Mouse (Mus musculus) small intestine, adult 2 months (tissue): ENCODE measurements around the gene Mapkapk3. TPM values are rescaled to one million over a fixed set of nuclear protein-coding genes. Genes with fewer than 3 reads are reported as not detected.

Experiments used
- H3K27ac ChIP-seq: fragments of 200-500 bp; 2 replicates; pipeline ENCODE4 v1.5.1; 2012; ENCODE audit warnings: low read depth, low read length, control low read depth, inconsistent platforms; ENCODE audit not compliant: insufficient read depth
- H3K27me3 ChIP-seq: fragments of 200-500 bp; 2 replicates; pipeline ENCODE4 v1.6.1; 2012; ENCODE audit warnings: mild to moderate bottlenecking, moderate library complexity, low read length, inconsistent platforms; ENCODE audit not compliant: control insufficient read depth, insufficient read depth
- H3K36me3 ChIP-seq: fragments of 200-500 bp; 2 replicates; pipeline ENCODE4 v1.6.1; 2012; ENCODE audit warnings: mild to moderate bottlenecking, low read length, control low read depth, inconsistent platforms; ENCODE audit not compliant: control insufficient read depth, insufficient read depth
- H3K4me1 ChIP-seq: fragments of 200-500 bp; 2 replicates; pipeline ENCODE4 v1.6.1; 2012; ENCODE audit warnings: low read length, inconsistent platforms, mixed read lengths; ENCODE audit not compliant: control insufficient read depth, insufficient read depth, insufficient read length
- H3K4me3 ChIP-seq: fragments of 200-500 bp; 2 replicates; pipeline ENCODE4 v1.5.1; 2012; ENCODE audit warnings: low read depth, mild to moderate bottlenecking, control low read depth, inconsistent platforms, low read length, moderate library complexity
- CTCF ChIP-seq: fragments of 200-500 bp; IDR thresholded peaks from 2 replicates; pipeline ENCODE4 v1.5.1; 2012; ENCODE audit warnings: low read depth, mild to moderate bottlenecking, control low read depth, inconsistent platforms, low read length, moderate library complexity, mixed read lengths; ENCODE audit not compliant: insufficient replicate concordance, insufficient read length; ENCODE audit errors: extremely low read depth
- POLR2A ChIP-seq: fragments of 200-500 bp; IDR thresholded peaks from 2 replicates; pipeline ENCODE4 v1.6.1; 2012; ENCODE audit warnings: low read depth, mild to moderate bottlenecking, control low read depth, inconsistent platforms, low read length, moderate library complexity
- WGBS: fragments of 180-500 bp; shearing (Covaris S2); methylation state at CpG from one replicate; pipeline ENCODE4 v1.1.7; 2018; 5-methylcytosine and 5-hydroxymethylcytosine counted together
- polyA plus RNA-seq: library from polyadenylated mRNA; depleted of rRNA; stranded (reverse); fragments of >200 nt; gene quantifications from 2 replicates; pipeline ENCODE4 v1.2.3, GENCODE M21; 2012

Gene Mapkapk3
- polyA plus RNA-seq, 1 experiment: 25.7 TPM

- Histone ChIP-seq H3K36me3 (no peaks in the 10 kb centered on the region), H3K4me1 (peaks cover 27% of the 10 kb centered on the region), H3K27ac (no peak overlapping the region), H3K4me3 (no peak overlapping the region), H3K27me3 (no peaks in the 10 kb centered on the region)
- TF ChIP-seq POLR2A (no peak), CTCF (no peak)
- WGBS: 93% methylated on average over 5 of the region's 5 CpGs
Measured at GRCm38 (mm10) chr9:107281241-107281987, 8.3 kb downstream of the Mapkapk3 start.

GRCm38 (mm10) chr9:107280322-107281027, 9.2 kb downstream of the Mapkapk3 start:
- Histone ChIP-seq H3K4me3 (peak overlapping the region; percentile 50), H3K27me3 (no peaks in the 10 kb centered on the region), H3K4me1 (peaks cover 27% of the 10 kb centered on the region), H3K36me3 (peaks cover under 1% of the 10 kb centered on the region; the same call in 1 of the 2 replicates), H3K27ac (peak overlapping the region; percentile 79)
- WGBS: 28% methylated on average over 13 of the region's 13 CpGs
- TF ChIP-seq POLR2A: peak; percentile 35; the same call in 1 of the 2 replicates
- no peak for TF ChIP-seq CTCF

GRCm38 (mm10) chr9:107279378-107280321, 10.0 kb downstream of the Mapkapk3 start:
- 9% methylated on average over 16 of the region's 16 CpGs for WGBS
- peaks cover 2% of the 10 kb centered on the region; the same call in 1 of the 2 replicates for H3K36me3 ChIP-seq
- no peaks in the 10 kb centered on the region for H3K27me3 ChIP-seq
- no peak for TF ChIP-seq CTCF
- no peak for TF ChIP-seq POLR2A
- peak overlapping the region; percentile 79 for H3K27ac ChIP-seq
- peak overlapping the region; percentile 50 for H3K4me3 ChIP-seq
- H3K4me1 ChIP-seq: peaks cover 23% of the 10 kb centered on the region

- H3K4me3 ChIP-seq: no peak overlapping the region
- H3K4me1 ChIP-seq: peaks cover 23% of the 10 kb centered on the region
- TF ChIP-seq CTCF (no peak), POLR2A (no peak)
- no peaks in the 10 kb centered on the region for H3K27me3 ChIP-seq
- peak overlapping the region; percentile 79; the same call in 1 of the 2 replicates for H3K27ac ChIP-seq
- 33% methylated on average over 8 of the region's 8 CpGs for WGBS
- H3K36me3 ChIP-seq: peaks cover 2% of the 10 kb centered on the region; the same call in 1 of the 2 replicates
Measured at GRCm38 (mm10) chr9:107278527-107279377, 10.9 kb downstream of the Mapkapk3 start.

GRCm38 (mm10) chr9:107278126-107278525, 11.6 kb downstream of the Mapkapk3 start:
- Histone ChIP-seq H3K27me3 (no peaks in the 10 kb centered on the region), H3K4me3 (no peak overlapping the region), H3K36me3 (peaks cover 2% of the 10 kb centered on the region; the same call in 1 of the 2 replicates), H3K4me1 (peaks cover 27% of the 10 kb centered on the region), H3K27ac (no peak overlapping the region)
- WGBS: 81% methylated on average over 4 of the region's 4 CpGs
- TF ChIP-seq CTCF (no peak), POLR2A (no peak)

GRCm38 (mm10) chr9:107277603-107278002, 12.1 kb downstream of the Mapkapk3 start:
- TF ChIP-seq POLR2A (no peak), CTCF (no peak)
- Histone ChIP-seq H3K36me3 (peaks cover 2% of the 10 kb centered on the region; the same call in 1 of the 2 replicates), H3K27ac (no peak overlapping the region), H3K27me3 (no peaks in the 10 kb centered on the region), H3K4me3 (no peak overlapping the region), H3K4me1 (peaks cover 28% of the 10 kb centered on the region)
- 88% methylated on average over 7 of the region's 7 CpGs for WGBS
